Mouse (Mus musculus) heart, postnatal 36 days (tissue): ENCODE data around the gene Slc25a36. TPM values are rescaled to one million over a fixed set of nuclear protein-coding genes. Genes with fewer than 3 reads are reported as not detected.
A peak's percentile ranks its signal among the peaks of the same experiment; 100 is the strongest.

Experiments used
- DNase-seq, 2 experiments: peaks; one replicate each; pipeline ENCODE4 v3.0.0; 2021 to 2022
- intact Hi-C: fragments of 180-260 bp; cut with DNase I; formaldehyde crosslinking; loops from one replicate; pipeline ENCODE4 v1.15.1; 2025
- total RNA-seq, 2 experiments: library from RNA; stranded (reverse); gene quantifications; 2 replicates each; pipeline ENCODE4 v1.2.3; 2021

The Slc25a36 gene
- total RNA-seq, 2 experiments from 2014 or later, result 37.3 to 43.3 TPM

- intact Hi-C loops, result loop anchor here (10.0 kb wide), 1 partner anchor 918 kb away; the partner anchor contains the start of gene Tfdp2
- DNase-seq, result no peak
Observed at GRCm38 (mm10) chr9:97112797-97113554, 2.0 kb upstream of the Slc25a36 start.

GRCm38 (mm10) chr9:97112238-97112637, 1.3 kb upstream of the Slc25a36 start:
- DNase-seq, result no peak
- intact Hi-C loops, result loop anchor here (10.0 kb wide), 1 partner anchor 917 kb away; the partner anchor contains the start of gene Tfdp2

DNA sequence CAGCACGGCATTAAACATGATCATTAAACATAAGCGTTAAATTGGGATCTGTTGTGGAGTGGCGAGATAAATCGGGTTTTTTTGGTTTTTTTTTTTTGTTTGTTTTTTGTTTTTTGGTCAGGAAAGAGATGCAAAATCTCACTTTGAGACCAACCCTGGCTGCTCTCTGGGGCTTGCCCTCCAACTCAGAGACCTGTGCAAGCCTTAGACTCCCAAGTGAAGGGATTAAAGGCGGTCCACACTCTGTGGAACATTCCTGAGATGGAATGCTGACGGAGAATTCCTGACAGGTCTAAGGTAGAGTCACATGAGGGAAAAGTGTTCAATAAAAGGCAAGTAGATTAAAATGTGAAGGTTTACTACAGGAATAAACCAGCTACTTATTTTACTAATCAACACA, 549 bp upstream of the Slc25a36 start:
- intact Hi-C loops, result loop anchor here (10.0 kb wide), 1 partner anchor 917 kb away; the partner anchor contains the start of gene Tfdp2
- no peak for DNase-seq

DNA sequence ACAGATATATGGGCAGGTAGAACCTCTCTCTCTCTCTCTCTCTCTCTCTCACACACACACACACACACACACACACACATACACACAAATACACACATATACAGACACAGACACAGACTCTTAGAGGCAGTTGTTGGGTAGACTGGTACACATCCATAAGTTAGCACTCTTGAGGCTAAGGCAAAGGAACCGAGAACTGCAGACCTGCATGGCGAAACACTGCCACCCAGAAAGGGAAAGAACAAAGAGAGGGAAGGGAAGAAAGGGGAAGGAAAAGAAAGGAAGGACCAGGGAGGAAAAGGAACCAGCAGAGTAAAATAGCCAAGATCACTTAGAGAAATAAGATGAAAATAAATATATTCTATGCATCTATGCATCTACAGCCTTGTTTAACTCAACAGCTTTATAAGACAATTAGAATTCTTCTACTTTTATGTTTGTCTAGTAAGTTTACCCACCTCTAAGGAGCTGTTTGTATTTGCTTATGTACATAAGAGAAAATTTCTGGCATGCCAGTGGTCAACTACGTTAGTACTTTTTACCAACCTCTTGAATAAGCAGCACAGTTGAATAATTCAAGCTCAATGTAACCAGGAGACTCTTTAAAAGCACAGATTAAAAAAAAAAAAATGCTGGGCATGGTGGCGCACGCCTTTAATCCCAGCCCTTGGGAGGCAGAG, 4.3 kb downstream of the Slc25a36 start:
- intact Hi-C loops, result no loop called here
- no peak for DNase-seq

DNA sequence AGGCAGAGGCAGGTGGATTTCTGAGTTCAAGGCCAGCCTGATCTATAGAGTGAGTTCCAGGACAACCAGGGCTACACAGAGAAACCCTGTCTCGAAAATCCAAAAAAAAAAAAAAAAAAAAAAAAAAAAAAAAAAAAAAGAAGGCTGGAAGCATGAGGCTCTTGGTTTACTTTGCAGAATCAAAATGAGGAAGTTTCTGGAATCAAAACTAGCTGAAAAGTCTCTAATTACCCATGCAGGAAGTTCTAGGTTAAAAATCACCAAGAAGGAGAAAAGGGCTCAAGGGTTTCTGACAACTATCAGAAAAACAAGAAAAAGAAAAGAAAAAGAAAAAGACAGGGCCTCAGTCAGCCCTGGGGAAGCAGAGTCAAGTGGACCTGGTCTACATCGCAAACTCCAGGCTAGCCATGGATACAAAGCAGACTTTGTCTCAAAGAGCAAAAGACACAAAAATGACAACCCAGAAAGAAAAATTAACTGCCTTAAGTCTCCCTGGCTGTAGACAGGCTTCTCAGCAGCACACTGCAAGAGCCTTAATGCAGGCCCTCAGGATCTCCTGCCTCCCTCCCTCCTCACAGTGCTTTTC, 5.5 kb downstream of the Slc25a36 start:
- DNase-seq, result no peak
- intact Hi-C loops, result no loop called here

DNA sequence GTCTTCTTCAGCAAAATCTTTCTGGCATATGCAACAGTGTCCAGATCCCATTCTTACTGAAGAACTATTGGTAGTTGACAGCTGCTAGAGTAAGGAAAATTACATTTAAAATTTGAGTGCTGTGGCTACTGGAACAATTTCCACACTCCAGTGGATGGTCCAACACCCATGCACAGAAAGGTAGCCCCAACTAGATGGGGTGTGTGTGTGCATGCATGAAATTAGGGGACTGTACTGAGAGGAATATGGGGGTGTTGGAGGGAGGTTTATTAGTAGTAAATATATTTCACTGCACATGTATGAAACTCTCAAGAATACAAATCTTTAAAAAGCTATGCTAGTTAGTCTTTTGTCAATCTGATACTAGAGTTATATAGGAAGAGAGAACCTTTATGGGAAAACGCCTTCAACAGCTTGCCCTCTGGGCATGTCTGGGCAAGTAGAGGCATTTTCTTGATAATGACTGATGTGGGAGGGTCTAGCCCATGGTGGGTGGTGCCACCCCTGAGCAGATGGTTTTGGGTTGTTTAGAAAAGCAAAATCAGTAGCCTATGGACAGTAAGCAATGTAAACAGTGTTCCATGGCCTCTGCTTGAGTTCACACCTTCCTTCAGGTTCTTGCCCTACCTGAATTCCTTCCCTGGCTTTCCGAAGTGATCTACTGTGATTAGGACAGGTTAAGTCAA, 7.4 kb downstream of the Slc25a36 start:
- intact Hi-C loops, result no loop called here
- no peak for DNase-seq

GRCm38 (mm10) chr9:97098985-97099384, 12.0 kb downstream of the Slc25a36 start:
- no peak for DNase-seq
- intact Hi-C loops, result no loop called here

- intact Hi-C loops, result no loop called here
- DNase-seq, result no peak
Observed at GRCm38 (mm10) chr9:97096180-97096579, 14.8 kb downstream of the Slc25a36 start.

DNA sequence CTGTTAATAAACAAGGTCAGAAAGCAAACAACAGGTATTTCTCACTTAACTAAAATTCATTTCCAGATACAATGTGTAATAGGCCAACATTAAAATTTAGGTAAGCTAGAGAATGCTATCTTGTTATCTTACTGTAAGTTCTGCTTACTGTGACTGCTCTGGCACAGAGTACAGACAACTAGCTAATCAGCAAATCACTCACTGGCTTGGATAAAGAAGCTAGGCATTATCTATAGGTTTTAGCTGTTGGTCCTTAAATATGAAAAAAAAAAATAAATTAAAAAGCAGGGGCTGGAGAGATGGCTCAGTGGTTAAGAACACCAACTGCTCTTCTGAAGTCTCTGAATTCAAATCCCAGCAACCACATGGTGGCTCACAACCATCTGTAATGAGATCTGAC, 23.1 kb downstream of the Slc25a36 start:
- intact Hi-C loops, result no loop called here
- DNase-seq, result no peak

DNA sequence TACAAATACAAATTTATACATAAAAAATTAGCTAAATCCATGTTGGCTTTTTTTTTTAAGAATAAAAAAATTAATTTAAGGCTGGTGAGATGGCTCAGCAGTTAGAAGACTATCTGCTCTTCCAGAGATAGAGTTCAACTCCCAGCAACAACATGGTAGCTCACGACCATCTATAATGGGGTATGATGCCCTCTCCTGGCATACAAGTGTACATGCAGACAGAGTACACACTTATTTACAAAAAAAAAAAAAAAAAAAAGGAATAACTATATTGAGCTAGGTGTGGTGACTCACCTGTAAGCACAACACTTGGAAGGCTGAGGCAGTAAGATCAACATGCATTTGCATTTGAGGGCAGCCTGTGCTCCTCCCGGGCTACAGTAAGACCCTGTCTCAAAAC, 26.3 kb downstream of the Slc25a36 start:
- intact Hi-C loops, result no loop called here
- DNase-seq, result no peak

DNA sequence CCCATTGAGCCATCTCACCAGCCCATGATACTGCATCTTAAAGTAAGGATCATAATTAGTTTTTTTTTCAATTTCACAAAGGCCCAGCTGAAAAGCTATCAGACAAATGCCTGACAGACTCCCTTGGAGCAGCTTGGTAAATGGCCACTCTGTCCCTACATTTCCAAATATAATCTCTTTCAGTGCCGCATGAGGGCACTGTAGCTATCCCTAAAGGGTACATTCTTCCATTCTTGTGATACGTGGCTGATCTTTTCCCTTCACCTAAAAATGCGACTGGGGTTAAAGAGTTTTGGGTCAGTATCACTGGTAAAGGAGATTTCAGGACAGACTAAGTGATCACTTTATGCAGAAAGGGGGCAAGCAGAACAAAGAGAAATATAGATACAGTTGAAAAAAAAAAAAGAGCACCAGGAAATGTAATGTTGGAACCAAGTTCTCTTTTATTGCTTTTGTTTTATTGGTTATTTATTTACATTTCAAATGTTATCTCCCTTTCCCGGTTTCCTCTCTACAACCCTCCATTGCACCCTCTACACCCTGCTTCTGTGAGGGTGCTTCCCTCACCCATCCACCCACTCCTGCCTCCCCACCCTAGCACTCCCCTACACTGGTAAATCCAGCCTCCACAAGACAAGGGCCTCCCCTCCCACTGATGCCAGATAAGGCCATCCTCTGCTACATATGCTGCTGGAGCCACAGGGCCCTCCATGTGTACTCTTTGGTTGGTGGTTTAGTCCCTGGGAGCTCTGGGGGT, 29.7 kb downstream of the Slc25a36 start:
- intact Hi-C loops, result loop anchor here (2.0 kb wide), 1 partner anchor 82 kb away; no protein-coding TSS in a partner anchor
- DNase-seq, result no peak

DNA sequence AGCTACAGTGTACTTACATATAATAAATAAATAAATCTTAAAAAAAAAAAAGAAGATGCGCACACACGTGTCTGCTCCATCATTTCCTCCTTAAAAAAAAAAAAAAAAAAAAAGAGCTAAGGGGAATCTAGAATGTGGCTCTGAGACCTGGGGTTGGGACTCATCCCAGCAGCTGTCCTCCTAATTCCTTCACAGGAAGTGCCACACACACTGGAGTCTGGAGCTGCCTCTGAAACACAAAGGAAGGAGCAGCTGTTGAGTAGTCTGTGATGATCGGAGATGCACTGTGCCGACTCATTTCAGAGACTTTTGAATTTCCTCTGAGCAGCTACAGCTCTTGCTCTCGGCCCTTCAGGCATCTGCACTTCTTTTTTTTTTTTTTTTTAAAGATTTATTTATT, 41.0 kb downstream of the Slc25a36 start:
- no peak for DNase-seq
- intact Hi-C loops, result no loop called here

- DNase-seq, result no peak
- intact Hi-C loops, result no loop called here
Observed at GRCm38 (mm10) chr9:97069466-97069865, 41.5 kb downstream of the Slc25a36 start.

GRCm38 (mm10) chr9:97068201-97069095, 42.5 kb downstream of the Slc25a36 start:
- peak; percentile 78 to 79 for DNase-seq
- intact Hi-C loops, result loop anchor here (1.0 kb wide), 2 partner anchors 107 to 152 kb away; no protein-coding TSS in a partner anchor

DNA sequence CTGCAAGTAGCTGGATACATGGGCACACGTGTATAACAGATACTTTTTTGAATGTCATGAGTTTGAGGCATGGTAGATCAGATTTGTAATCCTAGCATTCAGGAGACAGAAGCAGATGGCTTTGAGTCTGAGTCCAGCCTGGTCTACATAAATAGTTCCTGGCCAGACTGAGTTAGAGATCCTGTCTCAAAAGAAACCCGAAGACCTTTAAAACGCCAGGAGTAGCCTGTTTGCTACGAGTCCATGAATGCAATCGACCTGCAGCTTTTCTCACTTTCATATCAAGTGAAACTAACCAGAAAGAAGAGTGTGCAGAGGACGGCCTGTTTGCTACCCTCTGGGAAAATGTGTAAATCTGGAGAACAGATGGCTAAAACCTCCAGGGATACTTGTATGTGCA, 43.2 kb downstream of the Slc25a36 start:
- intact Hi-C loops, result loop anchor here (1.0 kb wide), 2 partner anchors 106 to 151 kb away; no protein-coding TSS in a partner anchor
- DNase-seq, result no peak

DNA sequence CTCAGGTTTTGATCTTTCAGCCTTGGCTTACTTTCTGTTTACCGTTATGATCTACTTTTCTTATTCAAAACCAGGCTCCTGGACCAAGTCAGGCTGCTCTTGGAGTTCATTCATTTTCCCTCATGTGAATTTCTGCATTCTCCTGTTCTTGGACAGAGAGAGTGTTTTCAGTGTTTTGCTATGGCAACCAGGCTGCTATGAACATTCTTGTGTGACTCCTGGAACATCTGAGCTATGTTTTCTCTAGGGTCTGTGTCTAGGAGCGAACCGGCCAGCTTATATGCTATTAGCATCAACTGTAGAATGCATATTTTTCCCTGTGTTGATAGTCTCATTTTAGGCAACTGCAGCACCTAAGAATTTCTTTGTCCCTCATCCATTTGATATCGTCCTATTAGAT, 45.1 kb downstream of the Slc25a36 start:
- DNase-seq, result no peak
- intact Hi-C loops, result no loop called here

DNA sequence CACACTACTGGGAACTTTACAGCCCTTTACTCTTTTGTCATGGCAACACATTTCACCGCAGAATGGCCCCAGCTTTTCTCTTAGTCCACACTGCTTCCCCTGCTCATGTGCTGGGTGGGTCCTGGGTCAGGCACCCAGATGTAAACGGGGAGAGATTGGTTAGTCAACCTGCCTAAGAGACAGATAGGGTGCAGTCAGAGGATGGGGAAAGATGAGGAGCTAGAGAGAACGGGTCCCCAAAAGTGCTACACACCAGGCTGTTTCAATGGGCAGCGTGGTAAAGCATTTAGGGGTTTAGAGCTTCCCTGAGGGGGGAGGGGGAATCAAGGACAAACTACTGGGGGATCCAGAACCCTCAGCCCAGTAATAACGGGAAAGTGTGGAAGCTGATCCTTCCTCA, 45.7 kb downstream of the Slc25a36 start:
- no peak for DNase-seq
- intact Hi-C loops, result no loop called here

- intact Hi-C loops, result no loop called here
- DNase-seq, result no peak
Observed at GRCm38 (mm10) chr9:97064161-97064560, 46.8 kb downstream of the Slc25a36 start.

DNA sequence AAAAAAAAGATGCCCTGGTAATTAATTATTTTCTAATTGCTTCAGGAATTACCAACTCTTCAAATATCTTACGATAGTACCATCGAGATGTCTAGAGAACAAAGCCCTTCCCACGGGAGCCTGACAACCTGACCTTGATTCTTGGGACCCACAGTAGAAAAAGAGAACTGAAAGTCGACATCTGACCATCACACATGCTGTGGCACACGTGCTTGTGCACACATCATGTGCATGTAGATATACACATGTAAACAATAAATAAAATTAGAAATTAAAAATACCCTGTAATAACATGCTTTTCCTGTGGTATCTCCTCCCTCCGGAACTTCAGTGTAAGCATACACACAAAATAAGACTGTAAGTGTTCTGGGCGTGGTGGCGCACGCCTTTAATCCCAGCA, 49.3 kb downstream of the Slc25a36 start:
- DNase-seq, result no peak

More for the DNA sequence above, 49.3 kb downstream of the Slc25a36 start:
- intact Hi-C loops, result no loop called here
